Mouse (Mus musculus): ENCODE results near the gene Plcb4.
"Not testable (repeated sequence)": the region's sequence is repeated elsewhere in the genome, so short reads cannot be mapped to it uniquely, and the experiment has no call there.

Plcb4 gene

DNA sequence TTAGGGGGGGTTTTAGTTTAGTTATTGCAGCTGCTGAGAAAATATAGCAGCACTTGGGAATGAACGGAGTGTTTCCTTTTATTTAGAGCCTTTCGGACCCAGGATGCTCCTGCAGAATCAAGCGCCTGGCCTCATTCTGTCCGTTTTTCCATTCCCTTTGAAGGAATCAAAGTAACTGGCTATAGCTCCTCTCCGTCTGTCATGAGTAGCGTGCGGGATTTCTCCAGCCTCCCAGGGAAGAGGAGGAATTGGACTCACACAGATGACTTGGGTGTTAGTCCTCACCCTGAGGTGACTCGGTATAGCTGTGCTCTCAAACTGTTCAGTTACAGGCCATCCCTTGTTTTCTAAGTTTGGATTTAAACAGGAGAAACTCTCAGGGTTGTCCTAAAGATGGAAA lies 14.8 kb downstream of the Plcb4 start:
- in situ Hi-C loops (cut with MseI, MboI), result no loop called here

DNA sequence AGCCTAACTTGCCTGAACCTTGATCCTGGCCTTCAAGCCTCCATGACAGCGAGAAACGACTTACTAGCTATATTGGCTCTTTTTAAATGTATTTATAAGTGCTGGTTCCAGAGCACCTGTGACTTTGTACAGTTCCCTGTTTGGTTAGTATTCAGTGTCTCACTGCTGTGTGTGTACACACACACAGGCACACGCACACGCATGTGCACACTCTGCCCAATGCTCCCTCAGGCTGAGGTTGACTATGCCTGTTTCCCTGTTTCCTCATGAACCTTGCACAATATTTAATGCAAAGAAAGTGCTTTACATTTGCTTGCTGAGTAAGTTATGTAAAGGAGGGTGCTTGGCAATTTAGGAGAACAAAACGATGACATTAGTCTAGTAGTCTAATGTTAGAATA lies 16.5 kb downstream of the Plcb4 start:
- in situ Hi-C loops (cut with MseI, MboI), result no loop called here

DNA sequence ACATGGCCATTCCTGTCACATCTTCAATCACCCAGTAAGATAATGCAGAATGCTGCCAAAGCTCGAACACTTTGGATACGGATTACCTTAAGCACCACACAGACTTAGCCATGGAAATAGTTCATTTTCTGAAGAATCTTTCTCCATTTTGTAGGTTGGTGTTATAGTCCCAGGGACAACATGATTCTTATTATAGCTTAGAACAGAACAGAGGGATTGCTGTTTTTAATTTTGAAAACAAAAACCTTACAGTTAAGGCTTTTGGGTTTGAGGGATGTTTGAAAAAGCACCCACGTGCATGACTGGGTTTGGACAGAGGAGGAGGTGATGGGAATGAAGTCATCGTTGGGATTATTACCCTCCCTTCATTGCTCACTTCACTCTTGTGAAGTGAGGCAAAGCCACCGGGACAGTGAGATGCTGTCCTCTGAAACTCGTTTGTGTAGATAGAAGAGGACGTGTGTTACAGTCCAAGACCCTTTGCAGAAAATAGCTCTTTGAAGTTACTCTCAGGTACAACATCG lies 18.2 kb downstream of the Plcb4 start:
- in situ Hi-C loops (cut with MseI, MboI), result no loop called here

DNA sequence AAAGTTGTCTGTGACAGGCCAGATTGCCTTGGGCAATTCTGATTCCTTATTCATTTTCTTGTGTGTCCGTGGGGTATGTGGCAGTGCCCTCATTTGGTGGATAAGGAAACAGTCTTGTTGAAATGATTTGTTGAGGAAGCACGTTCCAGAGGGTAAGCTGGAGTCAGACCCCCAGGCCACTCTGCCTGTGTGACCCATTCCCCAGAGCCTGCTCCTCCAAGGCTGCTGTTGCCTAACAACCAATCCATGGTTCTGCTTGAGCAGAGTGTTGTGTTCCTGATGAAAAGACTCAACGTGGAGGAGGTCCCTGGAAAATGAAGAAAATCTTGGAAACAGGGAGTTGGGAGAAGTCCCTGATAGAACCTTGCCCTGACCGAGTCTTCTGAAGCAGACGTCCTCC lies 18.8 kb downstream of the Plcb4 start:
- in situ Hi-C loops (cut with MseI, MboI), result no loop called here

DNA sequence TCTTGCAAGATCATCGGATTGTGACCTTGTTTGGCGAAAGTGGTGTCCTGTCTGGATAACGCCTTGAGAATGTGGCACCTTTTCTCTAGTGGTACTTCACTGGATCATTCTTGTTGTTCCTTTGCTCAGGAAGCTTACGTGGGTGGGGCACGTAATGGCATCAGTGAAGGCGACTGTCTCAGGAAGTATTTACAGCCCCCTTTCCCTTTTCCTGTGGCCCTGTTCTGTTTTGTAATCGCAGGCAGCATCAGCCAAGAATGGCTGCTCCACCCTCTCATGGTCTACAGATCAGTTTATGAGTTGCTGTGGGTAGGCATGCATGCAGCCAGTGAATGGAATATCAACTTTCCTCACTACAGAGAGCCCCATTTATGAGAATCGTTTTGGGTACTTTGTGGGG lies 21.2 kb downstream of the Plcb4 start:
- in situ Hi-C loops (cut with MseI, MboI), result no loop called here

DNA sequence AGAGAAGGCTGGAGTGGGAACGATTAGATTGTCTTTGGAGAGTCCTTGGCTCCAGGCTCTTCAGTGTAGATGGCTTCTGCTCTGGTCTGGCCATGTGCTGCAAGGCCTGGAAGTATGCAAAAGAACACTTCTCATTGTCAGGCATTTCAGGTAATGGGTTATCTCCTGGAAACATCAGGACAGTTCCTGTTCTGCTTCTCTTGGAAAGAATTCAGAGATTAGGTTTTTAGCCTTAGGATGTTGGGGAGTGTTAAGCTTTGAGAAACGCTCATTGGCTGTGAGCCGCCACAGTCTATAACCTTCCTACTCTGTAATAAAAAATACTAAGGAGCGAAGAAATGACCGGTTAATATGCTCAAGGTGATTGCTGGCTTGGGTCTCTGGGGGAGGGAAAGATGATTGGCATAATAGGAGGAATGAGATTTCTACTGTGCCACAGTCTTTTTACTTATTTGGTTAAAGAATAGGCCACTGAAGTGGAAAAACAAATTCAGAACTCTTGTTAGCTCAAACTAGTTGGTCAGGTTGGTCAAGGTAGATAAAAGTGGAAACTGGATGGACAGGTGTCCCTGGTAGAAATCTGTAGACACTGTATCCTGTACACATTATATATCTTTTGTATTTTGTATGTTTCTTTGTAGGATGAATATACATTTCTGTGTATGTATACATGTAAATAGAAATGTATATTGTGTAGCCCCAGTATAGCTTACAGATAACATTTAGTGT lies 21.8 kb downstream of the Plcb4 start:
- in situ Hi-C loops (cut with MseI, MboI), result no loop called here

DNA sequence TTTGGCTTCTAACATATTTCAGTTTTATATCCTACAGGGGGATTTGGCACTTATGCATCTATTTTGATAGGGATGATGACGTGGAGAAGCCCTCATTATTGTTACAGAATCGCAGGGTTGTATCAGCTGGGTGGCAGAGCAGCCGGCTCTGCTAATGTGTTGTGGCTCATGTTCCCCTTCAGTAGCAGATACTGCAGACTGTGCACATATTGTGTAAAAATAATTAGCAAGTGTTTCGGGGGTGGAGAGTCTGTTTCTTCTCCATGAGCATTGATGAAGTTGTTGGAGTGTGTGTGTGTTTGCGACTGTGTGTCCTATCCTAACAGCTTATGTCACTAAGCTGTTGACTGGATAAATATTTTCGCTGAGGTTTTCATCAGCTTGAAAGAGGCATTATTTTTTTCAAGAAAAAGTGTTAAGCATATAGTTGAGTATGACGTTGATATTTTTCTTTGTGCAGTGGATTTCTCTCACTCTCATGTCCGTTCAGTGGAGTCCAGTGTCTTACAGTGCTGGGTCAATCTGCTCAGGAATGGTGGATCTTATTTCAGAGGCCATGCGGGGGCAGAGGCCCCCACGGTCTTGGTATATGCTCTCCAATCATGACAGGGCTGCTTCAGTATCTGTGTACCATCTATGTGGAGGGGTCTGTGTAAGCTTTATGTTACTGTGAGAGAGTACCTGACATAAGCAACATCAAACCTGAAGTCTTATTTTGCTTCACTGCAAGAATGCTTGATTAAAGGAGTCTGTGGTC lies 25.1 kb downstream of the Plcb4 start:
- in situ Hi-C loops (cut with MseI, MboI), result no loop called here

DNA sequence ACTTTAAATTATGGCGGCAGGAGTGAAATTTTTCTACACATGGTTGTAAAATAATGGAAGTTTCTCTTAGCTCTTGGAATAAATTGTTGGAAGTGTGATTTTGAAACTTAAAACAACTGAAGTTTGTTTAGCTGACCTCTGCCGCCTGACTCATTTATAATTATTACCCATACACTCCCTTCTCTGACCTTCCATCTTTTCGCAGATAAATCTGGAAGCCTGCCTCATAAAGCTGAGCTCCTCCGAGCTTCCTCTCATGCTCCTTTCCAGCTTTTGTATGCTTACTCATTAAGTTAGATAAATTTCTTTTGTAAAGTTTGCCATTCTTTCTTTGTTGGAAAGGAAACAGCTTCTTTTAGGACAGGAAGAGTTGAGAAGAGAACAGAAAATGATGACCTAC lies 27.9 kb downstream of the Plcb4 start:
- in situ Hi-C loops (cut with MseI, MboI), result no loop called here

DNA sequence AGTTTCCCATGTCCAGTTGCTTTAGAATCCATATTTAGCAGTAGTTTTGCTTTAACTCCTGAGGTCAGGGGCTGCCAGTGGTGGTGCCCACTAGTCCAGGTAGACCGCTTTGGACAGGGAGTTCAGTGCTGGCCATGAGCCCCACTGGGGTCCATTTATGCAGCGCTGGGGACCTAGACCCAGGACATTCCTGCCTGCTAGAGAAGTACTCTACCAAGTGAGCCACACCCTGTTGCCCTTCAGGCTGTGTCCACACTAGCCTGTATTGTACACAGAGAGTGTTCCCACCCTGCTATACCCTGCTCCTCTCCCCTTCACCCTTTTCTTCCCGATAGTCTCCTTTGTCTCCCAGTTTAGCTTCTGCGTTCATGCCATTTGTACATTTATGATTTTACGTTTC lies 28.8 kb downstream of the Plcb4 start:
- in situ Hi-C loops (cut with MseI, MboI), result no loop called here

DNA sequence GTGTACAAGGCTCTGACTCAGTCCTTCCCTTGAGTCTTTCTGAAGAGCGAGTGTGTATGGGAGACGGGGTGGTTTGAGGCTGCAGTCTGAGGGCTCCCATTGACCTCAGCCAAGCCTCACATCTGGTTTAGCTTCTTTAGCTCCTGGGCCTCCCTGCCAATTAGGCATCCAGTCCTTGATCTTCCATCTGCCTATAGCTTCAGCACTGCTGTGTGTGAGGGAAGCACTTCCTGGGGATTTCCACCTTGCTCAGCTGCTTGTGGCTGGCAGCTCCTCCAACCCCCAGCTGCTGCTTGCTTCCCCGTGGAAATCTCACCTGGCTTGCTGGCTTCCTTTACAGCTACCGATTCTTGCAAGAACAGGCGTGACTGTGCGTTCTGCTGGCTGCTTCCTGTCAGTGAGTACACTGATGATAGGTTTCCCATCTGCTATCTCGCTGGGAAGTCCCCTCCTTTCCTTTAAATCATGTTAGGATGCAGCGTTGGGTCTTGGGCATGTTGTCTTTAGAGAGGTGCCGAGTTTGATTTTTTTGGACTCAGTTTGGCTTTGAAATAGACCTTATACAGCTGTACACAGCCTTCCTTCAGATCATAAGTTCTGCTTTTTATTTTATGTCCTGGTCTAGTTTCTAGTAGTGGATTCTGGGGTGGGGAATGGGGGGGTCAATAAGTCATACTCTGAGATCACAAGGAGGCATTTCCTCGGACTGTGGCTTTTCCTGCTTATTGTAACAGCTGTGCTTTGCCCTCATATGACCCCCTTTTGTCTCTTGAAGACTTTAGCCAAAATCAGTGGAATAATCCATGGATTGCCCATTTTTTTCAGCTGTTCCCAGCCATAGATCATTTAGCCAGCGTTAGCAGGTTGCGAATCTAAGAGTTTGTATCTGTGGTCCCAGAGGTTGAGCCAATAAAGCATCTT lies 34.0 kb downstream of the Plcb4 start:
- in situ Hi-C loops (cut with MseI, MboI), result no loop called here

DNA sequence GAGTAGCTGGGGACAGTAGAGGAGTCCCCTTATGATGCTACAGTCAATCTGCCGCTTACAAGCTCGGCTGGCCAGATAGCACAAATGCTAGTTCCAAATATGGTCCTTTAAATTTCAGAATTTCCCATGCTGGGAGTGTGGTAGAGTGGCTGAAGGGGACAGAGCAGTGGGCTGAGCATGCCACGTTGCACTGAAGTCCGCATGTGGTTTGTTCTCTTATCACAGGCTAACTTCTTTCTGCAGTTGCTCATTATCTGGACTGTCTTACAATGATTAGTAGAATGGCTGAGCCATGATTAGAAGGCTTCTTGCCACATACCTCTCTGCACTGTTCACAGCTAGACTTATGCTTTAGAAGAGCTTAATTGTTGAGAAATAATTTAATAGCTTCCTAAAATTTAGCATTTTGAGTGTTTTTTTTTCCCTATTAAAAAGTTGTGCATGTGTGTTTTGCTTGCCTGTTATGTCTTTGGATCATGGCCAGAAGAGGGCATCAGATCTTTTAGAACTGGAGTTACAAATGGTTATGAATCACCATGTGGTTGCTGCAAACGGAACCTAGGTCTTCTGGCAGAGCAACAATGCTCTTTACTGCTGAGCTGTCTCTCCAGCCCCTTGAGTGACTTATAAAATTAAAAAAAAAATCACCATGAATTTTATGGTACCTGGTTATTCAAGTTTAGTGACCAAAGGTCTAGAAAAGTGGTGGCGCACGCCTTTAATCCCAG lies 42.0 kb downstream of the Plcb4 start:
- in situ Hi-C loops (cut with MseI, MboI), result no loop called here

DNA sequence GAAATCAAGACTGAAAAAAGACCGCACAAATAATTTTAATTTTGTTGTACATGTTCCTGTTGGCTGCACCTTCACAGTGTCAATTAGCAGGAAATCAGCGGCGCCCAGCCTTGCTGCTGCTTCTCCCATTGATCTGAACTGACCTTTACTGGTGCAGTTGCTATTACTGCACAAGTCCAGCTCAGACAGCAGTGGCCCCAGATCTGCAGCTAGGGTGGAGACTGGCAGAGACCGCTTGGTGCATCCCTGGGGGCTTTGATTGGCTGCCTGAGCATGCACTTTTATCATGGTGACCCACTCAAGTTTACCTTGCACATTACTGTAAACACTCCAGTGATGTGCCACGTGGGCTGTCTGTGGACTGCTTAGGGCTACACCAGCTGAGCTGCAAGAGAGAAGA lies 45.9 kb downstream of the Plcb4 start:
- in situ Hi-C loops (cut with MseI, MboI), result no loop called here

DNA sequence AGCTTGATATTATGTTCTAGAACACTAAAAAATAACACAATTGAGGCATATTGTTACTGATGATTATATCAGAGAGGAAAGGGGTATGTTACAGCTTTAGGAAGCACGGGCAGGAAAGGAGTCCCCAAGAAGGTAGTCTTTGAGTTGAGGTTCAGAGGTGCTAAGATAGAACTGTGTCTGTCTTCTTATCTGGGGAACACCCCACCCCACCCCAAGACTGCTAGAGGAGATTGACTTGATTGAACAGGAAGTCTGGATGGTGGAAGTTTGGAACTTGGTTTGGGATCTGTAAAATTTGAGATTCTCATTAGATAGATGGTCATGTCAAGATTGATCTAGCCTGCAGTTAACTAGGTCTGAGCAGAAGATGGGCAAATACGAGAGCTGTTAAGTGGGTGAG lies 48.5 kb downstream of the Plcb4 start:
- in situ Hi-C loops (cut with MseI, MboI), result no loop called here

DNA sequence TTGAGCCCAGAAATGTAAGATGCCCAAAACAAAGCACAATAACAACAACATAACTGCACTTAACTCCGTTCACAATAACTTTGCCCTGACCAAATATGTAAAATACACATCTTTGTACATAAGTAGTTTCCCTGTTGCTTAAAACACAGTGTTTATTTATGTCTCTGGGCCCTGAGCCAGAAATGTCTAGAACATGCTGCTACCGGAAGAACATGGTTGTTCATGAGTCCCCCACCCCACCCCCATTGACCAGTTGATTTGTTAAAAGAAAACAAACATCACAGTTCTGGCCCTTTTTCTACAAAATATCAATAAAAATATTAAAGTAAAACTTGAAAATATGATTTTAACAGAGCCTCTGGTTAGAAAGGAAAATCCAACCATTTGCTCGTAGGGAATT lies 49.6 kb downstream of the Plcb4 start:
- in situ Hi-C loops (cut with MseI, MboI), result no loop called here

DNA sequence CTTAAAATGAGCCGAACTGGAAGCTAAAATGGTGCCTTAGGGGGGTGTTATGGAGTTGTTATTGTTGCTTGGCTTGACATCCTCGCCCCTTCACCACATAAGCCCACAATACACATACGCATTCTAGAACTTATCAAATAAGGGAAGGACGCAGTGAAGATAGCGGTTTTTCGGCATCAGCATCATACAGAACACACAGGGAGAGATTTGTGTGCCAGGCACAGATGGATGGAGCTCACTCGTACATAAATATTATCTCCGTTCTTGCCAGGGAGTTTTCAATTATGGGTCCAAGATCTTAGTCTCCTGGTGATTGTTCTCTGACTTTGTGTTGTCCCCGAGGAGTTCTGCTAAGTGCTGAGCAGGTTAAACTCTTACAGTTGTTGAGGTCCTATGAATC lies 50.0 kb downstream of the Plcb4 start:
- in situ Hi-C loops (cut with MseI, MboI), result no loop called here

DNA sequence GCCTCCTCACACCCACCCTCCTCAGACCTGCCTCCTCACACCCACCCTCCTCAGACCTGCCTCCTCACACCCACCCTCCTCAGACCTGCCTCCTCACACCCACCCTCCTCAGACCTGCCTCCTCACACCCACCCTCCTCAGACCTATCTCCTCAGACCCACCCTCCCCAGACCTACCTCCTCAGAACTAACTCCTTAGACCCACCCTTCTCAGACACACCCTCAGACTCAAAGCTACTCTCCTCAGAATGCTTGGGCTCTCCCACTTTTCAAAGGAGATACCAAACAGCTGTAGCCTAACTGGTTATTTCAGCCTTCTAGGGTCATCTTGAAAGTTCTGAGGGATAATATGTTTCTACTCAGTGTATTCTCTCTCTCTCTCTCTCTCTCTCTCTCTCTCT lies 50.9 kb downstream of the Plcb4 start:
- in situ Hi-C loops (cut with MseI, MboI), result not testable (repeated sequence)

DNA sequence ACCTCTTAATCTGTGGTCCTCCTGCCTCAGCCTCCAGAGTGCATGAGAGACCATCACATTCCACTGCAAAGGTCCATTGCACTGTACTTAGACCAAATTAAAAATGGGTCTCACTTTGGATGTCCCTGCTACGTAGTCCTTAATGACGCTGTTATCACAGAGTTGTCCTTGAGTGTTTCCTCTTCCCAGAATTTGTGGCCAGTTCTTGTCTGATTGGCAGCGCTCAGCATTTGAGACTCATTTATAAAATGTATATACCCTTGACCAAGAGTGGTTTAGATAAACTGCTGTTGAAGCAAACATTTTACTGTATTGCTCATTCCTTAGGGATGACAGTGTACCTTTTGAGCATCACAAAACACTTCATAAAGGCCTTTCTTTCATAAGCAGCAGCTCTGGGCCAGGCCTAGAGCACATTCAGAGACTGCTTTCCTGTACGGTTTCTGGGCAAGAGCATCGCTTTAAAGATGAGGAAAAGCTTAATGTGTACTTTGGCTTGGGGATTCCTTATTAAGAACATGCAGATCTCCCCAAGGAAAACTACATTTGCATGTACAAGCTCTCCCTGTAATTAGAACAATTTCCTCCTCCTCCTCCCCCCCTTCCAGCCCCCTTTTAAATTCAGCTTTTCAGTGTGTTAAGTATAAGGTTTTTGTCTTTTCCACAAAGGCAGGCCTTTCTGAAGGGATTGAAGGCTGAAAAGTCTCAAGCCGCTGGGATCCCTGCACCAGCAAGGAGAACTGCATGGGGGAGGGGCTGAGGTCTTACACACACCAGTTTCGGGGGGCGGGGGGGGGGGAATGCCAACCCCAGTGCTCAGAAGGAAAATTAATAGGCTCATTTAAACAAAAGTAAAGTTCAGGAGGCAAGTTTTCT lies 52.5 kb downstream of the Plcb4 start:
- in situ Hi-C loops (cut with MseI, MboI), result no loop called here

DNA sequence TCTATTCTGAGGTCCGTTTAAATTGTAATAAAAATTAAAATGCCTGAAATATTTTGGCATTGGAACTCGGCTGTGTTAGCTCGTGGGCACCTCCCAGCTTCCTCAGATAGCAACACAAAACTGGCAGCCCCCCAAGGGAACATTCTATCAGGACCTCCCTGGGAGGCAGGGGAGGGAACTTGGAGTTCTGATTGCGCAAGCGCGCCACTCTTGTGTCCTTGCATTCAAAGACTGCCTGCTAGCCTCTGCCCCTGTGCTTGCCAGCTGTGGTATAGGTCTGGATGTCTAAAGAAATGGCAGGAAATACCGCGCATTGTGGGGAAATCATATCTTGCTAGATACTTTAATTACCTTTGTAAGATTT lies 53.1 kb downstream of the Plcb4 start:
- in situ Hi-C loops (cut with MseI, MboI), result no loop called here

DNA sequence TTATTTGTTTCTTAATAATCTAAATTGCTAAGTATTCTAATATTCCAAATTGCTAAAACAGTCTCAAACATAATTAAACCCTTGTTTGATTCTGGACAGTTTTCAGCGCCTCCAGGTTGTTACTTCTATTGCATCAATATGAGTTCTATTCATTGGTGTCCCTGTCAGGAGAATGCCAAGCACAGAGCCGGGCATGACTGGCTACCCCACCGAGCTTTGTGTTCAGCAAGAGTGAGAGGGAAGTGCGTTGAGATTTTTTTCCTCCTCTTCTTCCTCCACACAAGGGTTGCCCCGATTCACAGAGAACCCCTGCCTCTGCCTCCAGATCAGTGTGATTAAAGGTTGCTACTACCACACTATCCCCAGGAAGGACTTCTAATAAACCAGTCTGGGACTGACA lies 53.5 kb downstream of the Plcb4 start:
- in situ Hi-C loops (cut with MseI, MboI), result no loop called here

DNA sequence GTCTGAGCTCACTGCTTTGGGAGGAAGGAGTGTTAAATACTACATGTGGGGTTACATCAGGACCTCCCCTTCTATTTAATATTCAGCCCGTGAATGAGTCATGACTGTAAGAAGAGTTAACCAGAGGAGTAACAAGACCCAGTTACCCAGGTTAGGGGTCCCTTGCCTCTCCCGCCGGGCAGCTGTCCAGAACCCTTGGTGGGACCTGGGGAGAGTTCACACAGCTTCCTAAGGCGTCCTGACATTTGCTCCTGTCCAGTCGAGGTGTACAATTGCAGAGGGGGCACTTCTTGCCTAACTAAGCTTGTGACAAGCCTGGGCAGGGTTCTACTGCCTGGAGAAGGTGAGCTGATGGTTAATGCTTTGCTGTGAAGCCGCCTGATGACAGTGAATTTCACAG lies 54.1 kb downstream of the Plcb4 start:
- in situ Hi-C loops (cut with MseI, MboI), result no loop called here

DNA sequence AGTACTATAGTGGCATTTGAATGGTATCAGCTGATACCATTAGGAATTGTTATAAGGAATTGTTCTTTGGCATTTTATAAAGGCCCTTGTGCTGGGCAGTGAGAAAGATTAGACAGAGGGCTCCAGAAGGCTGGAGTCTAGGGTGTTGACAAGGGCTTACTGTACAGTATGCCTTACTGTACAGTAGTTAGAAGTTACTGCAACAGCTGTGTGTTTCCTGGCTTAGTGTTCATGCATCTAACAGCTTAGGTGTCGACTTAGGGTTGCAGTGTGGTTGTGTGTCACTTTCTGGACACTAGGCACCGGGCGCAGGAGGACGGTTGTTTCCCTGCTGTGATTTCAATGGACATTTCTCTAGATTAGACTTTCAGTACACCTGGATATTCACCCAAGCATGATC lies 57.4 kb downstream of the Plcb4 start:
- in situ Hi-C loops (cut with MseI, MboI), result no loop called here

All from mouse trophoblast stem cell (cell line).